In genomic region chr12:82458017-82458416, GRCm38 (mm10) we compare ENCODE assay signal across 20 mouse cellular contexts.
A peak's percentile ranks its signal among the peaks of the same experiment; 100 is the strongest.
DNase-seq lines count a peak whose midpoint lies in the region; ATAC-seq and TF ChIP-seq lines count a peak whose summit lies in the region.
"Had no signal": no experiment of that assay in that cellular context is flagged by ENCODE, and none has a peak within 500 bp of the region (broad histone marks: within the 10 kb centered on the region; RNA-seq: fewer than 3 reads in every experiment).

No protein-coding gene starts in this region.

- peak; percentile 38; the same call in 1 of the 2 replicates for ATAC-seq in forebrain, embryonic 13.5 days
- ATAC-seq in forebrain, embryonic 12.5 days (ENCODE audit: low FRiP score) = no peak
- no peak for ATAC-seq in midbrain, postnatal 0 days (ENCODE audit: low FRiP score)
- ATAC-seq: intestine, embryonic 15.5 days had no signal

- no peak overlapping the region for H3K4me2 ChIP-seq in forebrain, embryonic 13.5 days
- no peak overlapping the region for H3K4me2 ChIP-seq in forebrain, embryonic 12.5 days
- no peak overlapping the region for H3K4me2 ChIP-seq in midbrain, postnatal 0 days (ENCODE audit: low read depth, low read length, poor library complexity, severe bottlenecking)
- H3K4me2 ChIP-seq: embryonic facial prominence, embryonic 12.5 days; hindbrain, embryonic 12.5 days; intestine, embryonic 15.5 days; liver, embryonic 11.5 days; midbrain, embryonic 12.5 days had no signal

- H3K27me3 ChIP-seq in forebrain, embryonic 13.5 days = no peaks in the 10 kb centered on the region
- H3K27me3 ChIP-seq in forebrain, embryonic 12.5 days = no peaks in the 10 kb centered on the region
- H3K27me3 ChIP-seq in midbrain, postnatal 0 days (ENCODE audit: insufficient read depth, low read length) = no peaks in the 10 kb centered on the region
- H3K27me3 ChIP-seq in midbrain, embryonic 10.5 days (ENCODE audit: low read depth, poor library complexity, severe bottlenecking) = no peaks in the 10 kb centered on the region
- H3K27me3 ChIP-seq: CH12.LX; embryonic facial prominence, embryonic 12.5 days; hindbrain, embryonic 12.5 days; intestine, embryonic 15.5 days; midbrain, embryonic 12.5 days had no signal

- no peak overlapping the region for H3K27ac ChIP-seq in forebrain, embryonic 13.5 days
- no peak overlapping the region for H3K27ac ChIP-seq in forebrain, embryonic 12.5 days
- no peak overlapping the region for H3K27ac ChIP-seq in midbrain, postnatal 0 days (ENCODE audit: low read depth, low read length)
- no peak overlapping the region for H3K27ac ChIP-seq in midbrain, embryonic 10.5 days (replicated peaks)
- H3K27ac ChIP-seq: embryonic facial prominence, embryonic 12.5 days; hindbrain, embryonic 12.5 days; intestine, embryonic 15.5 days; limb, embryonic 10.5 days; midbrain, embryonic 12.5 days had no signal

- intact Hi-C loops in left cerebral cortex, postnatal 36 days (cut with DNase I) = no loop called here

- no peaks in the 10 kb centered on the region for H3K36me3 ChIP-seq in forebrain, embryonic 13.5 days (ENCODE audit: poor library complexity, severe bottlenecking)
- no peaks in the 10 kb centered on the region for H3K36me3 ChIP-seq in forebrain, embryonic 12.5 days (replicated peaks)
- no peaks in the 10 kb centered on the region for H3K36me3 ChIP-seq in midbrain, postnatal 0 days (ENCODE audit: insufficient read depth, low read length)
- no peaks in the 10 kb centered on the region for H3K36me3 ChIP-seq in midbrain, embryonic 10.5 days
- H3K36me3 ChIP-seq: embryonic facial prominence, embryonic 12.5 days; hindbrain, embryonic 12.5 days; intestine, embryonic 15.5 days; limb, embryonic 10.5 days; midbrain, embryonic 12.5 days had no signal

- H3K4me3 ChIP-seq in forebrain, embryonic 13.5 days = no peak overlapping the region
- no peak overlapping the region for H3K4me3 ChIP-seq in forebrain, embryonic 12.5 days (replicated peaks)
- no peak overlapping the region for H3K4me3 ChIP-seq in midbrain, postnatal 0 days (ENCODE audit: low read depth, low read length)
- H3K4me3 ChIP-seq in midbrain, embryonic 10.5 days = no peak overlapping the region
- H3K4me3 ChIP-seq: embryonic facial prominence, embryonic 12.5 days; hindbrain, embryonic 12.5 days; intestine, embryonic 15.5 days; limb, embryonic 10.5 days; midbrain, embryonic 12.5 days had no signal

- H3K9ac ChIP-seq in forebrain, embryonic 13.5 days = no peak overlapping the region
- H3K9ac ChIP-seq in forebrain, embryonic 12.5 days = no peak overlapping the region
- H3K9ac ChIP-seq in midbrain, postnatal 0 days (replicated peaks; ENCODE audit: low read length, poor library complexity, severe bottlenecking) = no peak overlapping the region
- H3K9ac ChIP-seq: embryonic facial prominence, embryonic 12.5 days; hindbrain, embryonic 12.5 days; intestine, embryonic 15.5 days; midbrain, embryonic 12.5 days had no signal

- WGBS in forebrain, embryonic 13.5 days = 86% methylated on average over 8 of the region's 8 CpGs
- WGBS in forebrain, embryonic 12.5 days = 90% methylated on average over 8 of the region's 8 CpGs
- WGBS in midbrain, postnatal 0 days = 90% methylated on average over 8 of the region's 8 CpGs
- 89% methylated on average over 8 of the region's 8 CpGs for WGBS in midbrain, embryonic 10.5 days

- peak; percentile 42 for DNase-seq in midbrain, postnatal 0 days (ENCODE audit: low spot score)
- DNase-seq in midbrain, embryonic 10.5 days (ENCODE audit: low spot score) = no peak
- peak; percentile 77 to 79 for DNase-seq in cerebellum, postnatal 10 days
- peak; percentile 56 for DNase-seq in layer of hippocampus, adult 9-11 months
- no peak for DNase-seq in left cerebral cortex, postnatal 36 days (ENCODE audit: low spot score in 2 of 2)
- DNase-seq in heart, adult 8-10 months (ENCODE audit: low spot score) = no peak
- DNase-seq: adrenal gland, adult 2 months; lung, adult 2 months; lung, postnatal 36 days; spleen, adult 18-20 months; thymus, adult 18-20 months had no signal

- TF ChIP-seq CTCF in midbrain, postnatal 0 days (IDR thresholded peaks at IDR 0.05) = no peak

- no peaks in the 10 kb centered on the region for H3K9me3 ChIP-seq in forebrain, embryonic 13.5 days (replicated peaks)
- no peaks in the 10 kb centered on the region for H3K9me3 ChIP-seq in forebrain, embryonic 12.5 days
- H3K9me3 ChIP-seq in midbrain, postnatal 0 days (ENCODE audit: low read length) = no peaks in the 10 kb centered on the region
- no peaks in the 10 kb centered on the region for H3K9me3 ChIP-seq in midbrain, embryonic 10.5 days (replicated peaks)
- H3K9me3 ChIP-seq: embryonic facial prominence, embryonic 12.5 days; hindbrain, embryonic 12.5 days; intestine, embryonic 15.5 days; limb, embryonic 10.5 days; midbrain, embryonic 12.5 days had no signal

- H3K4me1 ChIP-seq in forebrain, embryonic 13.5 days = no peaks in the 10 kb centered on the region
- no peaks in the 10 kb centered on the region for H3K4me1 ChIP-seq in forebrain, embryonic 12.5 days
- H3K4me1 ChIP-seq in midbrain, postnatal 0 days (ENCODE audit: insufficient read depth, low read length) = no peaks in the 10 kb centered on the region
- H3K4me1 ChIP-seq in midbrain, embryonic 10.5 days = no peaks in the 10 kb centered on the region
- H3K4me1 ChIP-seq: embryonic facial prominence, embryonic 12.5 days; hindbrain, embryonic 12.5 days; intestine, embryonic 15.5 days; limb, embryonic 10.5 days; midbrain, embryonic 12.5 days had no signal

Comparison
In these comparisons a context has a peak if more than half of its experiments do, and no peak if none do; other contexts are left out.
1. DNase-seq: peak in midbrain, postnatal 0 days (single experiment), cerebellum, postnatal 10 days (2 of 2) and layer of hippocampus, adult 9-11 months (single experiment); none in midbrain, embryonic 10.5 days (single experiment), left cerebral cortex, postnatal 36 days (0 of 2) and heart, adult 8-10 months (single experiment).